Mouse (Mus musculus) kidney, postnatal 14 days (tissue): ENCODE measurements at regions not wholly inside any gene's neighbourhood (a gene's known extent, or its start where the extent isn't known, plus 50 kb on each side); places are given as distances from the start of the nearest gene placed in this dataset.

ENCODE experiments used
- DNase-seq: peaks from one replicate; pipeline ENCODE4 v3.0.0; 2022; ENCODE audit warnings: mixed read lengths

- DNase-seq = no peak
Measured at GRCm38 (mm10) chr4:64432097-64432496, 385.3 kb upstream of the Tnc start.

GRCm38 (mm10) chr4:64437744-64438594 is 391.2 kb upstream of the Tnc start:
- peak; percentile 2 for DNase-seq

GRCm38 (mm10) chr4:64451442-64451841 is 404.6 kb upstream of the Tnc start:
- DNase-seq = no peak

- no peak for DNase-seq
Measured at GRCm38 (mm10) chr4:64451946-64452345, 405.1 kb upstream of the Tnc start.

- DNase-seq = no peak
Measured at GRCm38 (mm10) chr4:64492260-64492962, 445.6 kb upstream of the Tnc start.

GRCm38 (mm10) chr4:64497759-64498158 is 450.9 kb upstream of the Tnc start:
- peak; percentile 3 for DNase-seq

- DNase-seq = no peak
Measured at GRCm38 (mm10) chr4:64500635-64501395, 454.0 kb upstream of the Tnc start.

GRCm38 (mm10) chr4:64521883-64522282 is 475.1 kb upstream of the Tnc start:
- no peak for DNase-seq

GRCm38 (mm10) chr4:64527724-64528332 is 481.0 kb upstream of the Tnc start:
- DNase-seq = no peak

GRCm38 (mm10) chr4:64530585-64530984 is 483.8 kb upstream of the Tnc start:
- peak; percentile 39 for DNase-seq

GRCm38 (mm10) chr4:64533019-64533418 is 486.2 kb upstream of the Tnc start:
- peak; percentile 68 for DNase-seq

- DNase-seq = peak; percentile 30
Measured at GRCm38 (mm10) chr4:64535554-64536253, 488.9 kb upstream of the Tnc start.

- peak; percentile 12 for DNase-seq
Measured at GRCm38 (mm10) chr4:64538009-64538408, 491.2 kb upstream of the Tnc start.

GRCm38 (mm10) chr4:64544576-64545185 is 497.9 kb upstream of the Tnc start:
- DNase-seq = no peak

GRCm38 (mm10) chr4:64546386-64546785 is 499.6 kb upstream of the Tnc start:
- DNase-seq = no peak

GRCm38 (mm10) chr4:64562511-64562910 is 515.7 kb upstream of the Tnc start:
- DNase-seq = no peak

GRCm38 (mm10) chr4:64563996-64564395 is 517.2 kb upstream of the Tnc start:
- DNase-seq = no peak

- DNase-seq = no peak
Measured at GRCm38 (mm10) chr4:64570666-64571065, 523.9 kb upstream of the Tnc start.

- no peak for DNase-seq
Measured at GRCm38 (mm10) chr4:64575901-64576300, 529.1 kb upstream of the Tnc start.

GRCm38 (mm10) chr4:64595014-64595599 is 528.9 kb upstream of the Pappa start:
- peak; percentile 75 for DNase-seq

- DNase-seq = no peak
Measured at GRCm38 (mm10) chr4:64598465-64598864, 525.5 kb upstream of the Pappa start.
